Comparison of ENCODE assay signal across 13 mouse cellular contexts in genomic region chr7:49046347-49046989, GRCm38 (mm10).
DNase-seq lines count a peak whose midpoint lies in the region; ATAC-seq and TF ChIP-seq lines count a peak whose summit lies in the region.
"Had no signal": no experiment of that assay in that cellular context is flagged by ENCODE, and none has a peak within 500 bp of the region (broad histone marks: within the 10 kb centered on the region; RNA-seq: fewer than 3 reads in every experiment).

No protein-coding gene starts in this region.

- ATAC-seq in liver, embryonic 11.5 days (replicated peaks; ENCODE audit: low FRiP score): no peak
- peak; percentile 2; the same call in 1 of the 2 replicates for ATAC-seq in hindbrain, embryonic 15.5 days (ENCODE audit: low FRiP score, low read depth)
- ATAC-seq: liver, postnatal 0 days had no signal

- no peaks in the 10 kb centered on the region for H3K9me3 ChIP-seq in liver, embryonic 11.5 days (ENCODE audit: control insufficient read depth, low read length)
- no peaks in the 10 kb centered on the region for H3K9me3 ChIP-seq in hindbrain, embryonic 15.5 days

- H3K27me3 ChIP-seq in liver, adult 2 months (ENCODE audit: control insufficient read depth, insufficient read depth, low read length): no peaks in the 10 kb centered on the region
- H3K27me3 ChIP-seq in liver, embryonic 11.5 days (replicated peaks; ENCODE audit: control insufficient read depth, insufficient read depth, low read length): peaks cover 5% of the 10 kb centered on the region; the same call in 1 of the 2 replicates
- no peaks in the 10 kb centered on the region for H3K27me3 ChIP-seq in hindbrain, embryonic 15.5 days

- no peak overlapping the region for H3K4me3 ChIP-seq in liver, adult 2 months (ENCODE audit: insufficient read depth, low read depth, low read length)
- H3K4me3 ChIP-seq in liver, embryonic 11.5 days (ENCODE audit: low read depth, low read length): no peak overlapping the region
- no peak overlapping the region for H3K4me3 ChIP-seq in hindbrain, embryonic 15.5 days

- no peak overlapping the region for H3K4me2 ChIP-seq in liver, embryonic 11.5 days
- H3K4me2 ChIP-seq in hindbrain, embryonic 15.5 days: no peak overlapping the region
- H3K4me2 ChIP-seq: midbrain, embryonic 11.5 days had no signal

- H3K79me2 ChIP-seq in liver, adult 2 months (ENCODE audit: control insufficient read depth, insufficient read depth, low read length): no peaks in the 10 kb centered on the region

- intact Hi-C loops in gastrocnemius, postnatal 14 days (cut with DNase I; ENCODE audit: low total_unique reads): no loop called here
- intact Hi-C loops in gastrocnemius, postnatal 36 days (cut with DNase I): no loop called here

- H3K36me3 ChIP-seq in liver, adult 2 months (ENCODE audit: control insufficient read depth, insufficient read depth, low read length): no peaks in the 10 kb centered on the region
- H3K36me3 ChIP-seq in liver, embryonic 11.5 days (ENCODE audit: control insufficient read depth, insufficient read depth, low read length): no peaks in the 10 kb centered on the region
- H3K36me3 ChIP-seq in hindbrain, embryonic 15.5 days: no peaks in the 10 kb centered on the region

- H3K4me1 ChIP-seq in liver, adult 2 months (ENCODE audit: control insufficient read depth, insufficient read depth, low read length): peaks cover 3% of the 10 kb centered on the region
- H3K4me1 ChIP-seq in liver, embryonic 11.5 days (replicated peaks; ENCODE audit: control insufficient read depth, insufficient read depth, low read length): no peaks in the 10 kb centered on the region
- peaks cover 54% of the 10 kb centered on the region for H3K4me1 ChIP-seq in hindbrain, embryonic 15.5 days (replicated peaks)

- 67% methylated on average over 6 of the region's 6 CpGs for WGBS in liver, adult 2 months
- 58% methylated on average over 6 of the region's 6 CpGs for WGBS in liver, embryonic 11.5 days
- WGBS in hindbrain, embryonic 15.5 days: 25% methylated on average over 6 of the region's 6 CpGs

- no peak overlapping the region for H3K9ac ChIP-seq in liver, adult 2 months (ENCODE audit: low read depth, low read length)
- H3K9ac ChIP-seq in liver, embryonic 11.5 days (ENCODE audit: low read depth, low read length): no peak overlapping the region
- H3K9ac ChIP-seq in hindbrain, embryonic 15.5 days: no peak overlapping the region
- H3K9ac ChIP-seq: liver, postnatal 0 days had no signal

- DNase-seq in gastrocnemius, postnatal 14 days: peak; percentile 16
- no peak for DNase-seq in gastrocnemius, postnatal 36 days
- DNase-seq in liver, adult 2 months (ENCODE audit: extremely low read depth, low read depth, low spot score): peak; percentile 10
- no peak for DNase-seq in liver, embryonic 11.5 days (ENCODE audit: low spot score)
- peak; percentile 20 for DNase-seq in kidney, postnatal 14 days
- DNase-seq in frontal cortex, postnatal 14 days (ENCODE audit: low spot score in 2 of 2): no peak
- no peak for DNase-seq in adipocyte (ENCODE audit: low spot score)
- DNase-seq: adrenal gland, postnatal 14 days; heart, adult 11 months; liver, postnatal 0 days; thymus, postnatal 36 days had no signal

- H3K27ac ChIP-seq in liver, adult 2 months (replicated peaks; ENCODE audit: insufficient read depth, low read depth, low read length): no peak overlapping the region
- no peak overlapping the region for H3K27ac ChIP-seq in liver, embryonic 11.5 days (ENCODE audit: low read depth, low read length)
- no peak overlapping the region for H3K27ac ChIP-seq in hindbrain, embryonic 15.5 days (replicated peaks)

- TF ChIP-seq CTCF in liver, adult 2 months (IDR thresholded peaks at IDR 0.05; ENCODE audit: low read depth, low read length): no peak

- TF ChIP-seq POLR2A in liver, adult 2 months (IDR thresholded peaks at IDR 0.05; ENCODE audit: extremely low read depth, insufficient read depth, low read length): no peak

Comparison
In these comparisons a context has a peak if more than half of its experiments do, and no peak if none do; other contexts are left out.
1. DNase-seq: peak in gastrocnemius, postnatal 14 days (single experiment), liver, adult 2 months (single experiment) and kidney, postnatal 14 days (single experiment); none in gastrocnemius, postnatal 36 days (0 of 2), liver, embryonic 11.5 days (single experiment), frontal cortex, postnatal 14 days (0 of 2) and adipocyte (single experiment).